Mouse (Mus musculus) mature B cell (primary cell): ENCODE data around the gene Adnp.
"Not testable (repeated sequence)": the region's sequence is repeated elsewhere in the genome, so short reads cannot be mapped to it uniquely, and the experiment has no call there.

Experiments
- in situ Hi-C: fragments of 300-500 bp; cut with MboI; formaldehyde crosslinking; loops from 2 replicates; pipeline ENCODE4 v1.14.3; 2019

The Adnp gene

DNA sequence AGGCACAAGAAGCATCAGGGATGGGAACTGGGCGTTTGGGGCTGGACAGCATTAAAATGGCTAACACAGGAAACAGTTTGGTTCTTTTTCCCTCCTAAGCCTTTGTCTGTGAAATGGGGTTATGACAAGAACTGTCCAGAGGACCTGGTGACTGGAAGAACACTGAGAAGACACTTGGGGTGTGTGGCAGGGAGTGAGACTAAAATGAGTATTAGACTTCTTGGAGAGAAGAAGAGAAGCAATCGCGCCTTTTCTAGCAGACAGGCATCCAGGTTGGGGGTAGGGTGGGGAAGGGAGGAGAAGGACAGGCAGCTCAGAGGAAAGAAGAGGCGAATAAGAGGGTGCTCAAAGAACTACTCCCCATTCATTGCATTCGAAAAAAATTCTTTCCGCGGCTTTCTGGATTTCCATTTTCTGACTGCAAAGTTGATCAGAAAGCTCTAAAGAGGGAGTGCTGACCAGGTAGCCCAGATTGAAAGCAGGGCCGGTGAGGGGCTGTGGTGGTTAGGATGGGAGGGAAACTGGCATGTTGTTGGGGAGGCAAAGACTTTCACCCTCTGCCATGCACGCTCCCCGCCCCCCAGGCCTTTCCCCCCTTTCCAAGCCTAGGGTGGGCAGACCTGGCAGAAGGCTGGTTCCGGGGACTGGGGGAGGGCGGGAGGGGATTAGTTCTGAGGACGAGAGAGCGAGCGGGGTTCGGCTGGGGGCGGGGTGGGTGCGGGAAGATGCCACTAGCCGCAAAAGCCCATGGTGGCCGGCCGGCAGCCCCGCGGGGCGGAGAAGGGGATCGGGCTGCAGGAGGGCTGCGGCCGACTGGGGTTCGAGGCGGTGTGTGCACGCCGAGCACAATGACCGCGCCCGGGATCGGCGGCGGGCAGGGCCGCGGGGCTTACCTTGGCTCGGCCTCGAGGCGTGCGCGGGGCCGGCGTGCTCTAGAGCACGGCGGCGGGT, 956 bp downstream of the Adnp start:
- in situ Hi-C loops, result loop anchor here (10.0 kb wide), 1 partner anchor 91 kb away; no protein-coding TSS in a partner anchor

GRCm38 (mm10) chr2:168205265-168205664, 1.6 kb downstream of the Adnp start:
- in situ Hi-C loops, result loop anchor here (10.0 kb wide), 1 partner anchor 90 kb away; no protein-coding TSS in a partner anchor

GRCm38 (mm10) chr2:168204476-168204999, 2.4 kb downstream of the Adnp start:
- in situ Hi-C loops, result loop anchor here (10.0 kb wide), 1 partner anchor 90 kb away; no protein-coding TSS in a partner anchor

GRCm38 (mm10) chr2:168200014-168200691, 6.8 kb downstream of the Adnp start:
- in situ Hi-C loops, result loop anchor here (10.0 kb wide), 1 partner anchor 85 kb away; no protein-coding TSS in a partner anchor

DNA sequence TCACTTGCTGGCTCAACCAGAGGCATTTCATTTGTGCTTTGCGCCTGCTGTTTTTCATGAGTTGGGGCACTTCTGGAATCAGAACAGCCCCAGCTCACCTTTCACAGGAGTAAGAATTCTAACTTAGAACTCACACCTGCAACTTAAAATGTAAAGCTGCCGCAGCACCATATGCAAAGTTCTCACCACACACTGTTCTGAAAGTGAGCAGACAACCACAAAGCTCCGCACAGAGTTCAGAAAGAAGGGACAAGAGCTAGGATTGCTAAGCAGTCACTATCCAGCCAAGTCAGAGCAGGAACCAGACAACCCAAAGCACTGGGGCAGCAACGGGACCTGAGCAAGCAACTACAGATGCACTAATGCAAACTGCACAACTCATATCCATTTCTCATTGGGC, 7.4 kb downstream of the Adnp start:
- in situ Hi-C loops, result no loop called here

DNA sequence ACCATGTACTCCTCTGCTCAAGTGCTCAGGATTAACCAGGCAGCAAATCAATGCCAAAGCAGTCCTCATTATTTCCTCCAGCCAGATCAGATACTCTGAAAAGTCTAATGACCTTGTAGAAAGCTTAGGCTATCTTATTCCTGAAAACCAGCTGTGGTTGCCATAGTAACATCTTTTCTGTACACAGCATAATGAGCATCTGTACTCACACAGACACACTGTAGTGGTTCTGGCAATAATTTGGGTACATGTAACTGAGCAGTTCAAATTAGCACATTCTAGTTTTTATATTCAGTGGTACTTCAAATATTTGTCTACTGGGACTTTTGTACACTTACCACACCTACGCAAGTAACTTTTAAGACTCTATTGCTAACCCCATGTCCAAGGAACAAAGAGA, 8.5 kb downstream of the Adnp start:
- in situ Hi-C loops, result no loop called here

DNA sequence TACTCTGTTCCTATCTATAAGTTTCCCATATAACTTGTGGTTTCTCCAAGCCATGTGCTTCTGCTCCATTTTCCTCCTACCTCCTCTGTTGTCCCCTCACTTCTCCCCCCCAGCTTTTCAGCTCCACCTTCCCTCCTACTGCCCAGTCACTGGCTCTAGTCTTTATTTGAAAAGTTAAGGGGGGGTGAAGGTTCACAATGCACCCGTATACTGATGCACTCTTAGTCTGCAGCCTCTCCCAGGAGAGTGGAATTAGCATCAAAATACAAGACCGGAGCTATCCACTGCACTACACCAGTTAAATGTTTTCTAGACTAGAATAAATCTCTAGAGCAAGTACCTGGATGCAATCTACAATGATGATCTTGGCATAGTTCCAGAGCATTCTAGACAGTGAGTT, 11.2 kb downstream of the Adnp start:
- in situ Hi-C loops, result no loop called here

- in situ Hi-C loops, result no loop called here
Measured at GRCm38 (mm10) chr2:168193685-168194084, 13.2 kb downstream of the Adnp start.

DNA sequence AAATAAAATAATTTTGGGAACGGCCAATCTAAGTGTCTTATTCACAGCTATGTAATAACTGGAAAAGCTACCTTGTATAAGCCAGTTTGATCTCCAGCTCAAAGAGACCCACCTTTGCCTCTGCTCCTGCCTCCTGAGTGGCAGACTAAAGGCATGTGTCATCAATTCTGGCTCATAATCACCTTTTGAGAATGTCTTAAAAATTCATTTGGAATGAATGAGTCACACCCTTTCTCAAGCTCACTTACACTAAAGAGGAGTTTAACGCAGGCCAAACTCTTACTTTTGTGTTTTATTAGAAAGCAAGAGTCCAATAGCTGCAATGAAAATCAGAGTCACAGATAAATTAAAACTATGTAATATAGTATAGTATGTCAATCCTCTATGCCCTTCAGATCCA, 15.1 kb downstream of the Adnp start:
- in situ Hi-C loops, result no loop called here

- in situ Hi-C loops, result no loop called here
Measured at GRCm38 (mm10) chr2:168175946-168176345, 31.0 kb downstream of the Adnp start.

DNA sequence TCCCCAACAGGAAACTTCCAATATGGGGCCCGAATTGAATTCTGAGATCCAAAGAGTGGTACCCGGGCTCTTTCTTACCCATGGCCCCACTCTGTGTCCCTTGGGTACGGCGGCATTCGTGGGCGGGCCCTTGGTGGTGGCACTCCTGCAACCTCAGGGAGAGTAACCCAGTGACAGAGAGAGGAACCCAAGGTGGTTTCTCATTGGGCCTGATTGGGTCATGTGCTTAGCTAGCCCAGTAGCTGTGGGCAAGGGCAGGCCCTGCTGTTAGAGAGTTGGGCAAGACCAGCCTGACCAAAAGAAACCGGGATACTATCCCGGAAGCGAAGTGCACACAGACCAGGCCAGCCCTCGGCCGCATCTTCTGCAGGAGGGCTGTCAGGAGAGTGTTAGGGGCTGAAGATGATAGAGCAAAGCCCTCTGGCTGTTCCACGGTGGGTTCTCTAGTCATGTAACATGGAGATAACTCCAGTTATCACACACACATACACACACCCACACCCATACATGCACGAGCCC, 36.7 kb downstream of the Adnp start:
- in situ Hi-C loops, result no loop called here

- in situ Hi-C loops, result no loop called here
Measured at GRCm38 (mm10) chr2:168169800-168170113, 37.2 kb downstream of the Adnp start.

GRCm38 (mm10) chr2:168168892-168169799, 37.8 kb downstream of the Adnp start:
- in situ Hi-C loops, result no loop called here

DNA sequence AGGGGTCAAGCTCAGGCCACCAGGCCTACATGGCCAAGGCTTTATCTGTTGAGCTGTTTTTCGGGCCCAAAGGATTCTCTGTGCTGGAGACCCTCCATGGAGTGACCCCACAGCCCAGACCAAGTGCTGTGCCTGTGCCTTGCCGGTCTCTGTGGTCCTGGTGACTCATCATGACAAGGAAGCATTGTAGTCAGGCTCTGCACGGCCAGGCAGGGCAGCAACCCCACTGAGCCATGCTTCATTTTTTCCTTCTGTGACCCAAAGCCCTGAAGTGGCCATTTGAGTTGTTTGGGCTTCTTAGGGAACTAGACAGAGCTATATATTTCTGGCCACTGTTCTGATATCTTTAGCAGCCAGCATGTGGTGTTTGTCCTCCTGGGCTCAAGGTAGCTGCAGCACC, 39.1 kb downstream of the Adnp start:
- in situ Hi-C loops, result no loop called here

DNA sequence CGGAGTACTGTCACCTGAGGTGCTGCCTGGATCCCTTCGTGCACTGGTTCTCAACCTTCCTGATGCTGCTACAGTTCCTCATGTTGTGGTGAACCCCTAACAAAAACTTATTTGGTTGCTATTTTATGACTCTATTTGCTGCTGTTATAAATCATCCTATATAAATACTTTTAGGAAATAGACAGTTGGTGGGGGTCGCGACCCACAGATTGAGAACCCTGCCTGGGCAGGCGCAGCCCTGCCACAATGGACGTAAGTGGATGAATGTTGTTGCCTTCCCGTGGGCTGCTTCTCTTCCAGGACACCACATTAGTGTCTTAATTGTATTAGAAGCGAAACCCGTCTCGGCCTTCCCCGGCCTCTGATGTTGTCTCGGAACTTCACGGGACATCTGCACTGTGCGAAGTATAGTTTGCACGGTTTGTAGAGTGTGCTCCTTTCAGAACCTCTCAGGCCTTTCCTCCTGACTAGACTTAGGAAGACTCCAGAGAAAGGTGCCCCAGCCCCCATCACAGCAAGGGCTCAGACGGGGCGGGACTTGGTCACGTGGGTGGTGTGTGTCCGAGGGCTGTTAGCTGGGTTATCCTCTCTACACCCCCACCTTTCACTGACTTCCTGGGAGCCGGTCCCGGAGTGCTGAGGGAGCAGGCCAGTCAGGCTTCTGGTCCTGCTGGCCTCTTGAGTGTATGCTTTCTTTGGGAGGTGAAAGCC, 40.0 kb downstream of the Adnp start:
- in situ Hi-C loops, result no loop called here

DNA sequence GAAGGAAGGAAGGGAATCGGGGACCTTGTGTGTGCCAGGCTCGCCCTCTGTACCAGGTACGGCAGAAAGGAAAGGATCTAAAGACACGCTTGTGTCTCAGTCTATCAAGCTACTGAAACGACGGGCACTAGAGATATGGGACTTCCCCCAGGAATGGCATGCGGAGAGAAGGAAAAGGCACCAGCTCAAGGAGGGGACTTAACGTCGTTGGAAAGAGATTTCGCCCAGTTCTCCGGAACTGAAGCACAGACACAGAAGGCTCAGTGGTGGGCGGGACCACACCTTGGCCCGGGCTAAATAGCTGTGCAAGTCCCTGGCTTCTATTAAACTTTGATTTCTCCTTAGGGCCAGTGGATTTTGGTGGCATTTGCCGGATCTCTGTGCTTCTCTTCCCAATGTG, 44.9 kb downstream of the Adnp start:
- in situ Hi-C loops, result no loop called here

DNA sequence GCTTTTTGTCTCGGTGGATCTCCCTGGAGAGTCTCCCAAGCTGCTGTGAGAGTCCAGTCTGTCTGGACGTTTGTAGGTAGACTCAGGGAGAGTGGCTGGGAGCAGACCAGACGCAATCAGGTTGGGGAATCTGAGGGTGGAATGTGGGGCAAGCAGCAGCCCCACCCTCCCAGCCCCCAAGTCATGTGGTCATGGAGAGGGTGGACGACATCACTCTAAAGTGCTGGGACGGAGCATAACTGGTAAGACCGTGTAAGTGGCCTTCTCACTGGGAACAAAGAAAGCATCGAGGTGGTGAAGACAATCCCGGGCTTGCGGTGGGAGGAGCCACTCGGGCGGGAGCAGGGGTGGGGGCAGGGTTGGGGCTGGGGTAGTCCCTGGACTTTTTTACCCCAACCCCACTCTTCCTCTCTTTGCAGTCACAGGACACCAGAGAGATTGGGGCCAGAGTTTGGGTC, 45.4 kb downstream of the Adnp start:
- in situ Hi-C loops, result no loop called here

DNA sequence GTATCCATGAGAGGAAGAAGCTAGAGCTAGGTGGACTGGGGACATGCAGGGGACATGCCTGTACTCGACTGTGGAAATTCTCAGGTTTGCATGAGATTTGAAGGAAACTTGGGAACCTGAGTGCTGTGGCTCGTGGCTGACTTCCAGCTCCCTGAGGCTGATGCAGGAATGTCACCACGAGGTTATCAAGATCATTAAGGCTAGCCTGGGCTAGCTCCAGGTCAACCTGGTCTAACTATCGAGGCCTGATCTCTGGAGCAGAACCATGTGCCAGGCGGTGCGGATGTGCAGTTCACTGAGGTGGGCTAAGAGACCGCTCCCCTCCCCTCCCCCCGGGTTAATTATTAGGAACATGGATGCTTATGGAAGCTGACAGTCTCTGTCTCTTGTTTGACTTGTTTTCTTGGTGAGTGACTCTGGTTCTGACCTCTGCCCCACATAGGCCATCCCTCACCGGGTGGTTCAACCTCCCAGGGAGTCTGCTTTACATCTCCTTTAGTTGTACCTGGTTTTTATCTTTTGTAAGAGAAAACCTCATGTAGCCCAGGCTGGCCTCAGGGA, 46.5 kb downstream of the Adnp start:
- in situ Hi-C loops, result no loop called here

GRCm38 (mm10) chr2:168158911-168159711, 47.8 kb downstream of the Adnp start:
- in situ Hi-C loops, result no loop called here

- in situ Hi-C loops, result not testable (repeated sequence)
Measured at GRCm38 (mm10) chr2:168157974-168158373, 48.9 kb downstream of the Adnp start.
